Mouse (Mus musculus) liver, embryonic 15.5 days (tissue): Measurements from ENCODE around the gene Adarb1. TPM values are rescaled to one million over a fixed set of nuclear protein-coding genes. Genes with fewer than 3 reads are reported as not detected.

Experiments used
- ATAC-seq: fragments of 200-750 bp; cut with Nextera tagmentation; 2 replicates; pipeline ENCODE4 v1.8.0; 2017; ENCODE audit warnings: moderate number of reproducible peaks, mild to moderate bottlenecking, moderate library complexity; ENCODE audit not compliant: insufficient read depth
- H3K27ac ChIP-seq: fragments of 300-500 bp; sonication (generic); replicated peaks from 2 replicates; pipeline ENCODE4 v1.5.1; 2015; ENCODE audit warnings: mild to moderate bottlenecking, inconsistent platforms
- H3K27me3 ChIP-seq: fragments of 300-500 bp; sonication (generic); 2 replicates; pipeline ENCODE4 v1.6.1; 2015; ENCODE audit warnings: mild to moderate bottlenecking, inconsistent platforms
- H3K36me3 ChIP-seq: fragments of 300-500 bp; sonication (generic); replicated peaks from 2 replicates; pipeline ENCODE4 v1.6.1; 2015; ENCODE audit warnings: moderate library complexity, mild to moderate bottlenecking, inconsistent platforms
- H3K4me1 ChIP-seq: fragments of 300-500 bp; sonication (generic); replicated peaks from 2 replicates; pipeline ENCODE4 v1.6.1; 2015; ENCODE audit warnings: inconsistent platforms
- H3K4me2 ChIP-seq: fragments of 300-500 bp; sonication (generic); 2 replicates; pipeline ENCODE4 v1.6.1; 2015; ENCODE audit warnings: moderate library complexity, mild to moderate bottlenecking, inconsistent platforms
- H3K4me3 ChIP-seq: fragments of 300-500 bp; sonication (generic); replicated peaks from 2 replicates; pipeline ENCODE4 v1.5.1; 2015; ENCODE audit warnings: mild to moderate bottlenecking, inconsistent platforms
- H3K9ac ChIP-seq: fragments of 300-500 bp; sonication (generic); 2 replicates; pipeline ENCODE4 v1.6.1; 2015; ENCODE audit warnings: moderate library complexity, mild to moderate bottlenecking, inconsistent platforms
- H3K9me3 ChIP-seq: fragments of 300-500 bp; sonication (generic); replicated peaks from 2 replicates; pipeline ENCODE4 v1.6.1; 2016; ENCODE audit warnings: inconsistent platforms
- WGBS: fragments of 180-500 bp; shearing (Covaris S2); methylation state at CpG from one replicate; pipeline ENCODE4 v1.1.7; 2015; ENCODE audit warnings: mixed read lengths; ENCODE audit not compliant: insufficient replicate concordance; 5-methylcytosine and 5-hydroxymethylcytosine counted together
- polyA plus RNA-seq: library from polyadenylated mRNA; unstranded; fragments of >200 nt; fragmentation: Nextera tagmentation; extraction: Ambion mirVana; gene quantifications from 2 replicates; pipeline ENCODE4 v1.2.1, GENCODE M21; 2015

The Adarb1 gene
- polyA plus RNA-seq, 1 experiment from 2014 or later = 1.6 TPM

DNA sequence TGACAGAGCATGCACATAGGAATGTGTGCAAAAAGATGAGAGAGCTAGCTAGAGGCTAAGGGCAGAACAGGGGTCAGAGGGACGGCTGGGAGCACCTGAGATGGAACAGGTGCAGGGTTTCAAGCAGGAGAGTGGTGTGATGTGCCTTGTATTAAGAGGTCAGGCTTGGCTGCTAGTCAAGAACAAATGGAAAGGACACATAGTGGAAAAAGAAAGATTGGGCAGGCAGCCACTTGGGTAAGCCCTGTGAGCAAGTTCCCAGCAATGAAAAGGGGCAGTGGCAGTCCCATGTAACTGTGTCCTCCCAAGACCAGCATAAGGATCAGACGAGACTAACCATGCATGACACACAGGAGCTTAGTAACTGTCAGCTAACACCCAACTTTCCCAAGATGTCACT is 8.9 kb downstream of the Adarb1 start:
- Histone ChIP-seq H3K4me3 (no peak overlapping the region), H3K27ac (no peak overlapping the region), H3K4me1 (no peaks in the 10 kb centered on the region), H3K4me2 (no peak overlapping the region), H3K27me3 (peaks cover 4% of the 10 kb centered on the region), H3K9me3 (no peaks in the 10 kb centered on the region), H3K9ac (no peak overlapping the region), H3K36me3 (no peaks in the 10 kb centered on the region)
- no peak for ATAC-seq
- WGBS = 38% methylated on average over 2 of the region's 2 CpGs

DNA sequence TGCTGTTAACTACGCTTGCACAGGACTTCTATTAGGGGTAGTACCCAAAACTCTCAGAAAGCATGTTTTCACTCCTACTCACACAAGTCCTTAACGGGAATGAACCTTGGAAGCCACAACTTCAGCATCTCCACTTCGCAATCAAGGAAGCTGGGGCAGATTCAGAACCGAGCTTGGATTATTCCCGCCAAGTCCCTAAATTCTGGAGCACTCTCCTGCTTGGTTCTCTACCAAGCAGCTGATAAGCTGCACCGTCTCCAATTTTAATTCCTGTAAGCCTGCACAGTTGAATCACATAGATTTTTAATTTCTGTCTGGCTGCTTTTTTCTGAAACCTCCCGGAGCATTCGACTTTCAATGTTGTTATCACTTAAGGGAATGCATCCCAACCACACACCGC is 9.8 kb downstream of the Adarb1 start:
- Histone ChIP-seq H3K4me1 (no peaks in the 10 kb centered on the region), H3K9me3 (no peaks in the 10 kb centered on the region), H3K36me3 (no peaks in the 10 kb centered on the region), H3K27me3 (no peaks in the 10 kb centered on the region), H3K9ac (no peak overlapping the region), H3K4me3 (no peak overlapping the region), H3K4me2 (no peak overlapping the region), H3K27ac (no peak overlapping the region)
- 63% methylated on average over 9 of the region's 9 CpGs for WGBS
- ATAC-seq = no peak

DNA sequence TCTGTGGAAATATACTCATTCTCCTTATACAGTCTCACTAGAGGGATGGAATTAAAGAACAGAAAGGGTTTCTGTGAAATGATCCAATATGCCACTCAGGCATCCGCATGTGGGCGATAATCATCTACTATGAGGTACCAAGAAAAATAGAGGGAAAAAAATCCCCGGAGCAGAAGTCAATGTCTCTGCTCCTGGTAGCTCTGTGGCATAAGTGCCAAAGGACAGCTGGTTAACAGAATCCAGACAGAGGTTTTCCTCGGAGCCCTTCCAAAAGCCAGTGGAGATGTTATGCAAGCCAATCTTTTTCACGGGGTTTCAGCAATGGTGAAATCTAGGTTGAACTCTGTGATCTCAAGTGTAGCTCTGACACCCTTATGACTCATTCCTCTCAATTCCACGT is 11.6 kb downstream of the Adarb1 start:
- Histone ChIP-seq H3K4me1 (no peaks in the 10 kb centered on the region), H3K27ac (no peak overlapping the region), H3K4me3 (no peak overlapping the region), H3K27me3 (no peaks in the 10 kb centered on the region), H3K36me3 (no peaks in the 10 kb centered on the region), H3K9me3 (no peaks in the 10 kb centered on the region), H3K4me2 (no peak overlapping the region), H3K9ac (no peak overlapping the region)
- WGBS = 62% methylated on average over 6 of the region's 6 CpGs
- ATAC-seq = no peak

DNA sequence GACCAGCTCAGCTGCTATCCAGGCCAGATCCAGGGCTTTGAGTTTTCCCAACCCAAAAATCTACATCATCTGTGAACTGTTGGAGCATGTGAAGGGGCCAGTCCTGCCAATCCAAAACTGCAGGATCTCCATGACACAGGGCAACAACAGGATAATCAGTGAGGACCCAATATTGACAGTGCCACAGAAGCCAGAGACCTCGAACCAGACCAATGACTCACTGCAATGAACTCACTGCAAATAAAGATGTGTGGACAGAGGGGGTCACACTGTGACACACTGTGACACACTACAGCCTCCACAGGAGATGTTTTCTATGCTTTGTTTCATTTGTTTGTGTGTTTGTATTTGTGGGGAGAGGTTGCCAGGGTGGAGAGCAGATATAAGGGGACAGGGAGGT is 15.6 kb downstream of the Adarb1 start:
- no peak for ATAC-seq
- 22% methylated on average over 1 of the region's 1 CpGs for WGBS

DNA sequence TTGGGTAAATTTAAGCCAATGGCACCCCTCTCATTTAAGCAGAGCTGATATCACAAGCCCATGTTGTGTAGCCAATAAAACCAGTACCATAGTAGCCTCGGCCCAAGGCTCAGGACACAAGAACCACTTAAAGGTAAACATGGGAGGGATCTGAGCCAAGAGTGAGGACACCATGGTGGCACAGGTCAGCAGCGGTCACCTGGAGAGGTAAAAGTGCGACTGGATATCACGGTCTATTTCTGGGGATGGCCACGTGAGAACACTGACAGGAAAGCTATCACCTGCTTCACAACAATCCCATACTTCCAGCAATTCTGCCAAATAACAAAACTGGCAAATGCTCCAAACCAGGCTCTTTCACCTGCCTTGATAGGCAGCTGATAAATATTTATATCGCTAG is 17.0 kb downstream of the Adarb1 start:
- WGBS = 73% methylated on average over 6 of the region's 6 CpGs

More for the DNA sequence above, 15.6 kb downstream of the Adarb1 start:
- Histone ChIP-seq H3K27ac (no peak overlapping the region), H3K36me3 (no peaks in the 10 kb centered on the region), H3K4me3 (no peak overlapping the region), H3K9ac (no peak overlapping the region), H3K4me2 (no peak overlapping the region), H3K27me3 (no peaks in the 10 kb centered on the region), H3K9me3 (no peaks in the 10 kb centered on the region), H3K4me1 (no peaks in the 10 kb centered on the region)

DNA sequence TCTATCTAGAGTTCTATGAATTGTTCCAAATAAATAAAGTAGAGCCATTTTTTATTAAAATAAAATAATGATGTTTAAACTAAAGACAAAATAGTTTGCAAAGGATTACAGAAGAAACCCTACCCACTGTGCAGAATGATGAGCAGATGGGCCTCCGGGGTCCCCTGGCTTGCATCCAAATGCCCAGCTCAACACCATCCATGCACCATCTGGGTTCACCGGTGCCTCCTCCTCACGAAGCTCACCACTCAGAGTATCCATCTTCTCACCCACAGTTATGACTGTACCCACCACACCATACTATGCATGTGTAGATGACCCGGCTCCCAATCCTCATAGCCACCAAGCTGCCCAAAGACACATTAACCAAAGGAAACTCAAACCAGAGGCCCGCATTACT is 18.1 kb downstream of the Adarb1 start:
- 61% methylated on average over 5 of the region's 5 CpGs for WGBS
- H3K9me3 ChIP-seq = no peaks in the 10 kb centered on the region
- H3K4me1 ChIP-seq = 0 out of 2 replicates have a peak, but pooled peaks cover 5% of the 10 kb centered on the region
- no peaks in the 10 kb centered on the region for H3K36me3 ChIP-seq
- no peak overlapping the region for H3K9ac ChIP-seq
- H3K4me3 ChIP-seq = no peak overlapping the region
- no peak overlapping the region for H3K4me2 ChIP-seq
- no peaks in the 10 kb centered on the region for H3K27me3 ChIP-seq
- H3K27ac ChIP-seq = no peak overlapping the region
- ATAC-seq = no peak

More for the DNA sequence above, 17.0 kb downstream of the Adarb1 start:
- H3K9me3 ChIP-seq = no peaks in the 10 kb centered on the region
- H3K36me3 ChIP-seq = no peaks in the 10 kb centered on the region
- H3K4me1 ChIP-seq = 0 out of 2 replicates have a peak, but pooled peaks cover 5% of the 10 kb centered on the region
- no peak overlapping the region for H3K4me2 ChIP-seq
- H3K27ac ChIP-seq = no peak overlapping the region
- no peak for ATAC-seq
- H3K27me3 ChIP-seq = no peaks in the 10 kb centered on the region
- H3K4me3 ChIP-seq = no peak overlapping the region
- H3K9ac ChIP-seq = no peak overlapping the region

DNA sequence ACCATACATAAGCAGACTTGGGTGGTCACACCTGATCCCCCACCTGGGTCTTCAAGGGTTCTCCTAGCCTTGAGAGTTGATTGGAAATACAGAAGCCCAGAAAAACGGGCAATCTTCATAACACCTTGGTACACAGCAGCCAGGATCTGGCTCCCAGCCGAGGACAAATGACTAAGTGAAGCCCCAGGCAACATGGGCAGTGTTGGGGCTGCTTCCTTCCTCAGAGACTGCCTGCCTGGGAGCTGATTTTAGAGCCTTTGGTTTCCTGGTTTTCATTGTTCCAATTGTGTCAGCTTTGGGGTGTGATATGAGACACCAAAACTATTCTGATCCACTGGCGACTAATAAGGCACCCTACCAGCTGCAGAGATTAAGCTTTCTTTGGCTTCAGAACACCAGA is 20.0 kb downstream of the Adarb1 start:
- Histone ChIP-seq H3K27me3 (no peaks in the 10 kb centered on the region), H3K9ac (no peak overlapping the region), H3K4me2 (no peak overlapping the region), H3K9me3 (no peaks in the 10 kb centered on the region), H3K36me3 (no peaks in the 10 kb centered on the region), H3K4me1 (0 out of 2 replicates have a peak, but pooled peaks cover 5% of the 10 kb centered on the region), H3K4me3 (no peak overlapping the region), H3K27ac (no peak overlapping the region)
- ATAC-seq = no peak
- 15% methylated on average over 3 of the region's 3 CpGs for WGBS

DNA sequence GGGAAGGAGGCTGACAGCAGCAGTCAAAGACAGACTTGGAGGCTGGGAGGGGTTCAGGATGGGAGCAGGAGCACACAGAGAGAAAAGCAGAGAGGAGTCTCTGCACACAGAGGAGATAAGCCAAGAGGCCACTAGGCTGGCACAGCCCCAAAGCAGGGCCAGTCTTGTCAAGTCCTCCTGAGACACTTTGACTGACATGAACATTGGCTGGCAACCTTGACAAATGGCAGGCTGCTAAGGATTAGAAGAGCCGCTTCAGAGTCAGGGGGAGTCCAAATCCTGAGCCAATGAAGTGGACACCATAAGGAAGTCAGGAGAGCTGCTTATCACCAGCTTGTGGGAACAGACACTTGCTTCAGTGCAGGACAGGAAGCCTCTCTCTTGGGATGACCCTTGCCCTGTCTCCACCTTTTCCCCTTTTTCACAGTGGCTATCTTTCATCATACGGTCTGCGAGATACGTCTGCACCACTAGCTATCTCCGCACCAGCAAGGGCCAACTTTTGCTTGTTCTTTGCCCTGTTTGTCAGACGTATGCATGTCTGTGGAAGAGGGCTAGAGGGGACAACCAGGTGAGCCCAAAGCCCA is 20.9 kb downstream of the Adarb1 start:
- Histone ChIP-seq H3K4me1 (0 out of 2 replicates have a peak, but pooled peaks cover 5% of the 10 kb centered on the region), H3K4me2 (no peak overlapping the region), H3K4me3 (no peak overlapping the region), H3K9me3 (no peaks in the 10 kb centered on the region), H3K36me3 (no peaks in the 10 kb centered on the region), H3K9ac (no peak overlapping the region), H3K27ac (no peak overlapping the region), H3K27me3 (no peaks in the 10 kb centered on the region)
- WGBS = 23% methylated on average over 6 of the region's 6 CpGs
- ATAC-seq = no peak

DNA sequence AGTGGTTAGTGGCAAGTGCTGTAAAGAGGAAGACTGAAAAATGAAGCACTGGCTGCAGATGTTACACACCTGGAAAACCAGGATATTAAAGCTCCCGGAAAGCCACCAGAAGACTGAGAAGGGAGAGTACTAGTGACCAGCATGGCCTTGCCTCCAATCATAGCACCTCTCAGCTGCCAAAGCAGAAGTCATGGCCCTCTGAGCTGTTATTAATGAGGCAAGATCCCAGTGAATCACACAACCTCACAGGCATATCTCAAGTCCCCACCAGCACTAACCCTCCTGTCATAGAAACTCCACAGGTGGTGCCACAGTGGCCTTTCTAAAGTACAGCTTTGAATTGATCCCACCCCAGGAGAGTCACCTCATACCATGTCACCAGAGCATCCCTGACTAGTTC is 22.1 kb downstream of the Adarb1 start:
- ATAC-seq = no peak
- no peak overlapping the region for H3K4me3 ChIP-seq
- no peak overlapping the region for H3K9ac ChIP-seq
- 0 out of 2 replicates have a peak, but pooled peaks cover 5% of the 10 kb centered on the region for H3K4me1 ChIP-seq
- no peak overlapping the region for H3K4me2 ChIP-seq
- no peaks in the 10 kb centered on the region for H3K9me3 ChIP-seq
- H3K27ac ChIP-seq = no peak overlapping the region
- H3K27me3 ChIP-seq = no peaks in the 10 kb centered on the region
- H3K36me3 ChIP-seq = no peaks in the 10 kb centered on the region
- WGBS = 67% methylated on average over 1 of the region's 1 CpGs

DNA sequence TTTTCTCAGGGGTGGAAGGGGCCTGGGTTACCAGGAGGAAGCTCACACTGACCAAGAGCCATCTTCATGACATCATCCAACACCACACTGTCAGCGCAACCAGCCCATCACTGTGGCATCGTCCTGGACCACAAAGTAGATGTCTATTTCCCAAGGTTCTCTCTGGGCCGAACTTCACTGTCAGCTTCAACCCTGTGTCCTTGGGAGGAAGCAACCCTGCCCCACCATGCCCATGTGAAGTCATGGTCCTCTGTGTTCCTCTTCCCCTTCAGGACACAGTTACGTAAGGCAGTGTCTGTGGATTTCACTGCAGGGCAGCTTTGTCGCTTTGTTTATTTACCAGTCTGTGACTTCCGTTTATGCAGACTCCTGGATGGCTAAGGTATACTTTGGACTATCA is 27.0 kb downstream of the Adarb1 start:
- ATAC-seq = no peak
- H3K4me1 ChIP-seq = no peaks in the 10 kb centered on the region
- no peak overlapping the region for H3K9ac ChIP-seq
- no peak overlapping the region for H3K4me3 ChIP-seq
- H3K36me3 ChIP-seq = no peaks in the 10 kb centered on the region
- H3K27ac ChIP-seq = no peak overlapping the region
- H3K27me3 ChIP-seq = no peaks in the 10 kb centered on the region
- no peaks in the 10 kb centered on the region for H3K9me3 ChIP-seq
- no peak overlapping the region for H3K4me2 ChIP-seq
- 51% methylated on average over 6 of the region's 6 CpGs for WGBS

DNA sequence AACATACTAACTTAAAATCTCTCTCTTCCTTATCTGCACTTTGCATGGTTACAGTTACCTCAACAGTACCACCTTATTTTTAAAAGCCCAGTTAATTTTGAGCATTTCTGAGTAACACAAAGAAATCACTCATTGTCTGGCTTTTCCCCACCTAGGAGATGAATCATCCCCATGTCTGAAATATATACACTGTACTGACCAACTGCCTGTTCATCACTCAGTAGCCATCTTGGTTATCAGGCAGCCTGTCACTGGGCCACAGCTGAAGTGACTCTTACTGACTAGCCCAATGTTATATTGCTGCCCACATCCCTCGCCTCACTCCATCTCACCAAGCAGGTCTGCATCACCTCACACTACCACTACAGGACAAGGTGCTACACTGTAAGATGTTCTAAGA is 30.5 kb downstream of the Adarb1 start:
- WGBS = 45% methylated on average over 1 of the region's 1 CpGs

DNA sequence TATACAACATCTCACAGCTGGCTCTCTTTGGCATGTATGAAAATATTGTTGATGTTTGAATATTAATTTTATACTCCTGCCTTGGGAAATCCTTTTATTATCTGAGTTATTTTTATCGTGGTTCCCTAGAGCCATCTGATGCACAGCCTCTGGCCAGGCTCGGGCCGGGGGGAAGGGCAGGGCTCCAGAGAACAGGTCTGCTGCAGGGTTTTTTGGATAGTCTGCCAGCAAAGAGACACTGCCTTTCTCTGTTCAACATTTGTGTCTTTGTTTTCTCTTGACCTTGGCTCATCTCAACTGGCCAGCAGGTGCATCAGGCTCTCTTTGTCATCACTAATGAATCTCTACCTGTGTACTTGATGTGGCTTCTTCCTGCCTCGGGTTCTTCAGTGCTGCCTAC is 32.3 kb downstream of the Adarb1 start:
- ATAC-seq = no peak
- 71% methylated on average over 4 of the region's 4 CpGs for WGBS
- no peak overlapping the region for H3K4me3 ChIP-seq

More for the DNA sequence above, 30.5 kb downstream of the Adarb1 start:
- Histone ChIP-seq H3K27ac (no peak overlapping the region), H3K9me3 (no peaks in the 10 kb centered on the region), H3K36me3 (no peaks in the 10 kb centered on the region), H3K4me3 (no peak overlapping the region), H3K9ac (no peak overlapping the region), H3K4me1 (no peaks in the 10 kb centered on the region), H3K27me3 (no peaks in the 10 kb centered on the region), H3K4me2 (no peak overlapping the region)
- no peak for ATAC-seq

More for the DNA sequence above, 32.3 kb downstream of the Adarb1 start:
- Histone ChIP-seq H3K9me3 (no peaks in the 10 kb centered on the region), H3K27me3 (no peaks in the 10 kb centered on the region), H3K4me1 (no peaks in the 10 kb centered on the region), H3K27ac (no peak overlapping the region), H3K9ac (no peak overlapping the region), H3K36me3 (no peaks in the 10 kb centered on the region), H3K4me2 (no peak overlapping the region)
